Mouse (Mus musculus) cerebellum, adult 2 months (tissue): ENCODE measurements around the gene C2cd2. TPM values are rescaled to one million over a fixed set of nuclear protein-coding genes. Genes with fewer than 3 reads are reported as not detected.

ENCODE experiments used
- DNase-seq, 2 experiments: peaks; one replicate each; pipeline ENCODE4 v3.0.0; 2021
- H3K27ac ChIP-seq: fragments of 200-500 bp; 2 replicates; pipeline ENCODE4 v1.5.1; 2012; ENCODE audit warnings: low read length, control low read depth, inconsistent platforms; ENCODE audit not compliant: insufficient read depth
- H3K27me3 ChIP-seq: fragments of 200-500 bp; 2 replicates; pipeline ENCODE4 v1.6.1; 2012; ENCODE audit warnings: inconsistent platforms, mild to moderate bottlenecking, low read length, moderate library complexity; ENCODE audit not compliant: control insufficient read depth, insufficient read depth
- H3K4me1 ChIP-seq: fragments of 200-500 bp; 2 replicates; pipeline ENCODE4 v1.6.1; 2011; ENCODE audit warnings: low read length; ENCODE audit not compliant: control insufficient read depth, insufficient read depth
- H3K4me3 ChIP-seq: fragments of 200-500 bp; replicated peaks from 2 replicates; pipeline ENCODE3; 2011; ENCODE audit warnings: mild to moderate bottlenecking, low read depth, low read length, control low read depth; ENCODE audit not compliant: insufficient read depth
- CTCF ChIP-seq: fragments of 200-500 bp; IDR thresholded peaks from 2 replicates; pipeline ENCODE4 v1.5.1; 2011; ENCODE audit warnings: low read depth, mild to moderate bottlenecking, control low read depth, low read length, moderate library complexity, borderline replicate concordance; ENCODE audit not compliant: insufficient read depth
- POLR2A ChIP-seq: fragments of 200-500 bp; IDR thresholded peaks from 2 replicates; pipeline ENCODE4 v1.6.1; 2011; ENCODE audit warnings: low read length, control low read depth, borderline replicate concordance; ENCODE audit not compliant: insufficient read depth
- WGBS: fragments of 180-500 bp; shearing (Covaris S2); methylation state at CpG from one replicate; pipeline ENCODE4 v1.1.7; 2018; 5-methylcytosine and 5-hydroxymethylcytosine counted together
- polyA plus RNA-seq: library from polyadenylated mRNA; depleted of rRNA; stranded (reverse); fragments of >200 nt; gene quantifications from 2 replicates; pipeline ENCODE4 v1.2.3, GENCODE M21; 2012

Gene C2cd2
- polyA plus RNA-seq, 1 experiment: 17.3 TPM

DNA sequence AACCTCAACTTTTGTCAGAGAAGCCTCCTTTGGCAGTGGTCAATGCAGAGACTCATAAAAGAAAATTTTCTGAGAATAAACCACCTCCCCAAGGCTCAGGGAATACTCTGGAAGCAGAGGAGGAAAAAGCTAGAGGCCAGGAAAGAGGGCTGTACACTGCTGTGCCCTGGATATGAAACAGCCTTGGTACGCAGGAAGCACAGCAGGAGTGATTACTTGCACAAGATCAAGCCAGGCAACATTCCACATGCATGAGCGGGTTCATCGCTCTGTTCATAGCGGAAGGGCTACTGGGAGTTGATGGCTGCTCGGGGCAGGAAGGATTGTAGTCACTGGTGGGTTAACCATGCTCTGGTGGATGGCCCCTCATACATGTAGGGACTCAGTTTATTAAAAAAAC is 89.7 kb downstream of the C2cd2 start:
- TF ChIP-seq CTCF (no peak), POLR2A (no peak)
- Histone ChIP-seq H3K4me1 (no peaks in the 10 kb centered on the region), H3K4me3 (no peak overlapping the region), H3K27me3 (no peaks in the 10 kb centered on the region), H3K27ac (no peak overlapping the region)
- peak in 1 of 2 experiments; percentile 38 for DNase-seq
- WGBS: 15% methylated on average over 5 of the region's 5 CpGs

DNA sequence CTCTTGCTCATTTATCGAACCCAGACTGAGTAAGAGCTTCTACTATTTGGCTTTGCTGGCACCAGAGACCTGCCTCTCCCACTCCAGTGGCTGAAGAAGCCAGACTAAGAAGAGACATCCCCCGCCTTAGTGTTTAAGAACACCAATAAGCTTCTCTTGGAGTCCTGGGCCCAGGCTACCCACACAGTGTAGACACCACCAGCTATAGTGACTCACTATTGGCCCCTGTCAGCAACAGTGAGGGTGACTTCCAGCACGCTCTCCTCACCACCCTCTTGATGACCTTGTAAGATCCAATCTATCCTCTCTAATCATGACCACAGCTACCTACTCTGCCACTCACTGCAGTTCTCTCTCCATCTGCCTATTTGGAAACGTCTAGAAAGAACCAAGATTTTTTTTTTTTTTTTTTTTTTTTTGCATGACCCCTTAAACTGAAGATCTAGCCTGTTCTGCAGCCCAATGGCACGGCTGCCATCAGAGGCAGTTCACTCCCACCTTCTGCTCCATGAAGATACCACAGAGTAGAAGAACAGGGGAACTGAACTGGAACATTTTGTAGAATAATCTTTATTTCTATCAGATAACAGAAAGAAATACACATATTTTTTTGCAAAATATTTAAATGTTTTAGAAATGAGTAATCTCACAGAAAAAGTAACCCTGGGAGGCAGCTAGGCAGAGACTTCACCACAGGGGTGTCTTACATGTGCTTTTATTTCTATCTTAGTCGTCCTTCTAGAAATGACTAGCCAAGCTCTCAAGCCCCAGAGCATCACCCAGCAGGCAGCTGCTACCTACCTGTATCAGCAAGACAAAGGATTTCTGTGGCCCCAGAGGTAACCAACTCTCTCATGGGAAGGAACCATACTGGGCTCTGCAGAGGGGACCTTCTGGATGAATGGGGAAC is 93.0 kb downstream of the C2cd2 start:
- no peaks in the 10 kb centered on the region for H3K4me1 ChIP-seq
- no peak for DNase-seq
- WGBS: 71% methylated on average over 6 of the region's 6 CpGs
- no peak overlapping the region for H3K27ac ChIP-seq
- no peak for TF ChIP-seq POLR2A
- no peak for TF ChIP-seq CTCF
- no peaks in the 10 kb centered on the region for H3K27me3 ChIP-seq
- H3K4me3 ChIP-seq: no peak overlapping the region

DNA sequence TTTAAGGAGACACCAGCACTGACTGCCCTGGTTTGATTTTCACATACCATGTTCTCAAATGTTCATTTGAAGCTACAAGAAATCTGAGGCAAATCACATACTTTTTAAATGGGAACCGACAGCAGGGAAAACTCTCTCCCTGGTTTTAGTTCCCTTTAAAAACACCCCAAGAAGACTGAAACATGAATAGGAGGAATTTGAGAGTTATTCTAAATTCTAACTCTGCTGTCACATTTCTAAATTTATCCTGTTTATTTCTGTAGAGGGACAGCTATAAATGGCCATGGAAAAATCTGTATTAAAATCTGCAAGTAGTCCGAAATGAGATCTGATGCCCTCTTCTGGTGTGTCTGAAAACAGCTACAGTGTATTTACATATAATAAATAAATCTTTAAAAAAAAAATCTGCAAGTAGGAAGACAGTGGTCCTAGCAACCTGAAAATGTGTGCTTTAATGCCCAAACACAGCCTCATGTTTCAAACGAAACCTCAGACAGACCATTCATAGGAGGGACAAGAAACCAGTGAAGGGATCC is 98.4 kb downstream of the C2cd2 start:
- 87% methylated on average over 3 of the region's 3 CpGs for WGBS
- no peak overlapping the region for H3K27ac ChIP-seq
- H3K27me3 ChIP-seq: no peaks in the 10 kb centered on the region

DNA sequence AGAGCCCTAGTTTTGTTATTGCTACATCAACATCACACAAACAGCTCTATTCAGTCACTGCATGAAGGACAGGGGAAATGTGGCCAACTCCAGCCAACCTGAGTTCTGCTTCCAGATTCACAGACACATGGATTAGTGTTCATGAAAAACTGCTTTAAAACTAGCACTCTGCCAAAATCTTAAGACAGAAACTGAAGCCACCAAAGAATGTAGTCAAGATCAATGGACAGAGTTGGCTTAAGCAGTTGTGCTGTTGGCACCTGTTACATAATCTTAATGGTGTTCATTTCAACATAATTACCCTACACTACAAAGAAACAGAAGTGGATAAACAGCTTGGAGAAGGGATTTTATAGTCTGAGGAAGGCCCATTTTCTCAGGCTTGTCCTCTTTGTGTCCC is 106.3 kb downstream of the C2cd2 start:
- Histone ChIP-seq H3K4me1 (peaks cover 2% of the 10 kb centered on the region; the same call in 1 of the 2 replicates), H3K27ac (no peak overlapping the region), H3K4me3 (no peak overlapping the region), H3K27me3 (no peaks in the 10 kb centered on the region)
- no peak for TF ChIP-seq CTCF
- no peak for TF ChIP-seq POLR2A
- DNase-seq: no peak

More for the DNA sequence above, 98.4 kb downstream of the C2cd2 start:
- TF ChIP-seq POLR2A (no peak), CTCF (no peak)
- no peak overlapping the region for H3K4me3 ChIP-seq
- H3K4me1 ChIP-seq: no peaks in the 10 kb centered on the region
- DNase-seq: no peak

DNA sequence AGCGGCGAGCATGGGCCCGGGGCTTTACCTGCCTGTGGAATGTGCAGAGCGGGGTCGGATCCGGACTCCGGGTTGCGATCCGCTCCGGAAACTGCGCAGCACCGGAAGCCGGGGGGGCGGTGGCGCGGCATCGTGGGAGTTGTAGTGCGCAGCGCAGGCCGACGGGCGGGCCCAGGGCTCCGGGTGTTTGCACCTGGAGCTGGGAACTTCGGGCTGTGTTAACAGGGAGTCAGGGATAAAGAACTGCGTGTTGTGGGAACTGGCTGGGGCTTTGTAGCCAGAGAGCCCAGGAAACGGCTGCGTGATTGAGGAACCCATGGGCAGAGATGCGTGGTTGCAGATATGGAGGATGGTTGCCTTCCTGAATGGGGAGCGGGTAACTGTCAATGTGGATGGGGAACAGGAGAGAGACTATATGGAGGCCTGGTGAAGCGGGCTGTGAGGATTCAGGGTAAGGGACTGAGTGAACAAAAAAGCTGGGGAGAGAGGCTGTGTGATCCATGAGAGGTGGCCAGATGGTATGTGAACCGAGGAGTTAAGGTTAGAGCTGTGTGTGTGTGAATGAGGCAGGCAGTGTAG is 110.6 kb downstream of the C2cd2 start, which contains the start of gene Prdm15:
Prdm15 (minus strand) TSS at position 110 of the 579 bp plus-strand sequence.
- under 1% methylated on average over 31 of the region's 31 CpGs for WGBS
- Histone ChIP-seq H3K4me1 (peaks cover 14% of the 10 kb centered on the region), H3K4me3 (peak within 1 kb of the TSS; percentile 100), H3K27me3 (no peaks in the 10 kb centered on the region), H3K27ac (peak within 1 kb of the TSS; percentile 100)
- no peak for TF ChIP-seq CTCF
- peak; percentile 78; the same call in 1 of the 2 replicates for TF ChIP-seq POLR2A
- DNase-seq: peak; percentile 89 to 94

GRCm38 (mm10) chr16:97851061-97851740 is 111.2 kb downstream of the C2cd2 start:
- peak overlapping the region; percentile 100 for H3K4me3 ChIP-seq
- WGBS: 1% methylated on average over 75 of the region's 77 CpGs
- H3K27ac ChIP-seq: peak overlapping the region; percentile 100
- TF ChIP-seq CTCF (no peak), POLR2A (0 out of 2 replicates have a peak, but pooled peaks have one; percentile 18)
- H3K27me3 ChIP-seq: no peaks in the 10 kb centered on the region
- peak; percentile 87 to 93 for DNase-seq
- peaks cover 14% of the 10 kb centered on the region for H3K4me1 ChIP-seq

DNA sequence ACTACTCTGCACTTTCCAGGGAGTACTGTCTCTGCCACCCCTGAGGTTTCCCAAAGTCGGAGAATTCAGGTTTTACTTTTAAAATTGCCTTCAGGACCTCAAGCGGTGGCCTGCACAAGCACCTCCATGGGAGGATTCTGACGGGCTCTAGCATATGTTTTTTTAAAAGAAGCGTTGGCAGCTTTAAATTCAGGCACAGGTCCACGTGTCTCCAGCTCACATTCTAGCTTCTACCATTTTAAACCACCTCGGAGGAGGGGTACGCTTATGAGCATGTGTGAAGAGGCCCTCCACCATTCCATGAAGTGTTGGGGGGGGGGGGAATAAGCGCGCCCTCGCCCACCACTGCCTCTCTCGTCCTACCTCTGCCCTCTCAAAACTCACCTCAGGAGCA is 111.7 kb downstream of the C2cd2 start:
- under 1% methylated on average over 11 of the region's 11 CpGs for WGBS
- H3K27ac ChIP-seq: peak overlapping the region; percentile 95
- no peak for DNase-seq
- no peaks in the 10 kb centered on the region for H3K27me3 ChIP-seq
- H3K4me1 ChIP-seq: peaks cover 14% of the 10 kb centered on the region
- H3K4me3 ChIP-seq: peak overlapping the region; percentile 100
- no peak for TF ChIP-seq POLR2A
- TF ChIP-seq CTCF: no peak
